Mouse (Mus musculus) spleen, adult 2 months (tissue): ENCODE results near the gene Art3. TPM values are rescaled to one million over a fixed set of nuclear protein-coding genes. Genes with fewer than 3 reads are reported as not detected.

Experiments
- DNase-seq, 2 experiments: peaks; one replicate each; pipeline versions ENCODE4 v3.0.0 to v3.0.0-alpha.2; 2012 to 2021; ENCODE audit warnings: low spot score in 2 of 2, low read depth in 1 of 2
- H3K27ac ChIP-seq: fragments of 200-500 bp; 2 replicates; pipeline ENCODE4 v1.5.1; 2012; ENCODE audit warnings: low read length, inconsistent platforms; ENCODE audit not compliant: insufficient read depth
- H3K27me3 ChIP-seq: fragments of 200-500 bp; 2 replicates; pipeline ENCODE4 v1.6.1; 2012; ENCODE audit warnings: mild to moderate bottlenecking, moderate library complexity, low read length, inconsistent platforms; ENCODE audit not compliant: control insufficient read depth, insufficient read depth
- H3K36me3 ChIP-seq: fragments of 200-500 bp; 2 replicates; pipeline ENCODE4 v1.6.1; 2012; ENCODE audit warnings: mild to moderate bottlenecking, low read length, inconsistent platforms; ENCODE audit not compliant: control insufficient read depth, insufficient read depth
- H3K4me1 ChIP-seq: fragments of 200-500 bp; 2 replicates; pipeline ENCODE4 v1.6.1; 2011; ENCODE audit warnings: inconsistent platforms; ENCODE audit not compliant: control insufficient read depth, insufficient read depth, insufficient read length
- H3K4me3 ChIP-seq: fragments of 200-500 bp; 2 replicates; pipeline ENCODE4 v1.5.1; 2011; ENCODE audit warnings: mild to moderate bottlenecking, inconsistent platforms; ENCODE audit not compliant: insufficient read depth, insufficient read length; ENCODE audit errors: extremely low read depth
- CTCF ChIP-seq: fragments of 200-500 bp; IDR thresholded peaks from 2 replicates; pipeline ENCODE4 v1.5.1; 2011; ENCODE audit warnings: mild to moderate bottlenecking, inconsistent platforms; ENCODE audit not compliant: insufficient read depth, insufficient read length, insufficient replicate concordance; ENCODE audit errors: extremely low read depth
- POLR2A ChIP-seq: fragments of 200-500 bp; IDR thresholded peaks from 2 replicates; pipeline ENCODE4 v1.6.1; 2011; ENCODE audit warnings: low read depth, low read length, inconsistent platforms
- WGBS: fragments of 180-500 bp; shearing (Covaris S2); methylation state at CpG from one replicate; pipeline ENCODE4 v1.1.7; 2018; 5-methylcytosine and 5-hydroxymethylcytosine counted together
- polyA plus RNA-seq: library from polyadenylated mRNA; depleted of rRNA; stranded (reverse); fragments of >200 nt; gene quantifications from 2 replicates; pipeline ENCODE4 v1.2.3, GENCODE M21; 2012

Gene Art3
- polyA plus RNA-seq, 1 experiment, result 2.4 TPM

DNA sequence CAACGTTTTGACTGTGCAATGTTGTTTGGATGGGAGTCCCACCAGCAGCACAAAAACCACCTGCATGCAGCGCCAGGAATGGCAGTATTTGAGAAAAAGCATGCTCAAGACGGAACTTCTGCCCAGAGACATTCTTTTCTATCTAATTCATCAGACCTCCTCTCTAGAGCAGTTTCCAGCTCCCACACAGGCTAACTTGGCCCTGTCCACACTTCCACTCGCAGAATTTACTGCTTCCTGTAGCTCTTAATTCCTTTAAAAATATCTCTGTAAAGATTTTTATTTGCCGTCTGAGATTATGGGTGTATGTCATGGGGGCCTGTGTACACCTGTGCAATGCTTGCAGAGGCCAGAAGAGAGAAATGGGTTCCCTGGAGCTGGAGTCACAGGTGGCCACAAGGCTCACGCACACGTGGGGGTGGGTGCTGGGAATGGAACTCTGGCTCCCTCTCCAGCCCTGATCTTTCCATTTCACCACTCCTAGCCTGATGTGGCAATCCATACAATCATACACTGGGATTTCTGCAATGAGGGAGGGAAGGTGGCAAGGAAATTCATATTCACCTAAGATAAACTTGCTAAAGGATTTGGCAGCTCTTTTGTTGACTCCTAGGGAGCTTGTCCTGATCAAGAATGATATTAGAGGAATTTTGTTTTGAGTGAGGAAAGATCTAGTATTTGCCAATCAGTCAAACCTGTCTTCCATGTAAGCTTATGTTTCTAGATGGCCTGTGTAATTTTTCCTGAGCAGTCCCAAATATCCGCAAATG is 9.8 kb upstream of the Art3 start:
- 61% methylated on average over 8 of the region's 8 CpGs for WGBS
- no peak overlapping the region for H3K4me3 ChIP-seq
- H3K27me3 ChIP-seq, result no peaks in the 10 kb centered on the region
- H3K27ac ChIP-seq, result no peak overlapping the region
- H3K36me3 ChIP-seq, result no peaks in the 10 kb centered on the region
- no peak for DNase-seq
- H3K4me1 ChIP-seq, result no peaks in the 10 kb centered on the region
- TF ChIP-seq CTCF (no peak), POLR2A (no peak)

DNA sequence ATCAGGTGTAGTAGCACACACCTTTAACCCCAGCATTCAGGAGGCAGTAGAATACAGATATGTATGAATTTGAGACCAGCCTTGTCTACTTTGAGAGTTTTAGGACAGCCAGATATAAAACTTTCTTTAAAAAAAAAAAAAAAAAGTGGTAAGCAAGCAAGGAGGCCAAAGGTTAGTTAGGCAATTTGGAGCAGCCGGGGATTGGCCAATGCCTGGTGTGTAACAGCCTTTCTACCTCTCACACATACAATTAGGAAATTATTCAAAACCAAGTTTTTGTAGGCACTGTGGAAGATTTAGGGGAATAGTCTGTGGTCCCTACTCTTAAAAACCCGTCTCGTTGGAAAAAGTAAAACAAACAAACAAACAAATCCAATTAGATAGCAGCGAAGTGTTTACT is 9.0 kb upstream of the Art3 start:
- Histone ChIP-seq H3K27ac (no peak overlapping the region), H3K36me3 (no peaks in the 10 kb centered on the region), H3K27me3 (no peaks in the 10 kb centered on the region), H3K4me1 (no peaks in the 10 kb centered on the region), H3K4me3 (no peak overlapping the region)
- no peak for DNase-seq
- WGBS, result 93% methylated on average over 4 of the region's 4 CpGs
- no peak for TF ChIP-seq POLR2A
- TF ChIP-seq CTCF, result no peak

DNA sequence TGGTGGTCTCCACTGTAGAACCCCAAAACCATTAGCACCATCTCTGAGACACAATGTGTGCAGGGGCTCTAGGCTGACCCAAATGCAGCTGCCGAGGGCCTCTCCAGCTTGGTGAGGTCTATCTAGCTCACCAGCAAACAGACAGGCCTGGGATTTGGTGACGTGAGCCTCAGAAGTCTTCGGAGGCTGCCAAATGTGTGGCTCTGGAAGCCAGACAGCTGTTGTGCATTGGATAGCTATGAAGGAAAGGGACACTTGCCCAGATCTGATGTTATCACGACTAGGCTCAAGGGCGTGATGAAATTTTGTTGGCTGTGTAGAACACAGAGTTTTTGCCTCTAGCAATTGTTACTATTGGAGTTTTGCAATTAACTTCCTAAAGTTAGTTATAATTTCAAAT is 8.4 kb upstream of the Art3 start:
- no peaks in the 10 kb centered on the region for H3K27me3 ChIP-seq
- H3K4me3 ChIP-seq, result no peak overlapping the region
- H3K36me3 ChIP-seq, result no peaks in the 10 kb centered on the region
- WGBS, result 85% methylated on average over 5 of the region's 5 CpGs
- no peak for TF ChIP-seq CTCF
- TF ChIP-seq POLR2A, result no peak
- no peak overlapping the region for H3K27ac ChIP-seq
- DNase-seq, result no peak
- H3K4me1 ChIP-seq, result no peaks in the 10 kb centered on the region

DNA sequence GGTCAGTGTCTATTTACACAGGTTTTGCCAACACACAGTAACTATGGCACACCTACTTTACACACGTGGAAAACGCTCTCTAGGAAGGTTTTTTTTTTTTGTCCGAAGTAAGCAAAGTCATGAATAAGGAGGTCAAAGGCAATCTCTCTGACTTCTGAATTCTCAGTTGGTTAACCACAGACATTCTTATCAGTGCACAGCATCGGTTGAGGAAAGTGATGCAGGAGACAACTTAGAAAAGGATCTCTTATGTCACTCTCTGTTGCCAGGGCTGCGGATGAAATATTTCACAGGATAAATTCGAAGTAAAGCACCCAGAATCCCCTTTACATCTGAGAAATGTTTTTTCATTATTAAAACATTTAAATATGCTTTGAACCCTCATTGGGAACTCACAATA is 4.3 kb upstream of the Art3 start:
- no peaks in the 10 kb centered on the region for H3K36me3 ChIP-seq
- H3K27me3 ChIP-seq, result peaks cover 2% of the 10 kb centered on the region; the same call in 1 of the 2 replicates
- H3K27ac ChIP-seq, result no peak overlapping the region
- H3K4me1 ChIP-seq, result no peaks in the 10 kb centered on the region
- DNase-seq, result no peak
- H3K4me3 ChIP-seq, result no peak overlapping the region
- WGBS, result 5% methylated on average over 6 of the region's 6 CpGs
- TF ChIP-seq CTCF (no peak), POLR2A (no peak)

DNA sequence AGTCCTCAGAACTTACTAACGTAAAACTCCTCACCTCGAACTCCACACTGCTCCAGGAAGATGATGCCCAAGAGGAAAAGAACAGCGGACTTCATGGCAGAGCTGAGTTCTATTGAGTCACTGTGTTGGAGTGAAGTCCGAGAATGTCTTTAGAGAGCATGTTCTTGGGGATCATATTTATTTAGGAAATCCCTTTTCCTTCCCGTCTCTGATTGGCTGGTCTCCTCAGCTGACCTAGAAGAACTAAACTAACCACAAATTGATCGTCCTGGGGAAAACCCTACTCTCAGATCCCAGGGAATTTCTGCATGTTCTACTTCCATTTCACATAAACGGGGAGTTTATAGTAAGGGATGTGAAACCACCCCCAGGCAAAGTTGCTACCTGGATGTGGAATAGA is 3.7 kb upstream of the Art3 start, which contains the start of gene Cxcl9:
TSS of gene Cxcl9 (minus strand) at position 151 of the 400 bp plus-strand sequence.
- H3K4me3 ChIP-seq, result no peak within 1 kb of the TSS
- peaks cover 2% of the 10 kb centered on the region; the same call in 1 of the 2 replicates for H3K27me3 ChIP-seq
- no peak for TF ChIP-seq CTCF
- TF ChIP-seq POLR2A, result no peak
- H3K4me1 ChIP-seq, result no peaks in the 10 kb centered on the region
- DNase-seq, result no peak
- H3K36me3 ChIP-seq, result no peaks in the 10 kb centered on the region
- no peak within 1 kb of the TSS for H3K27ac ChIP-seq
- WGBS, result 73% methylated on average over 7 of the region's 7 CpGs

DNA sequence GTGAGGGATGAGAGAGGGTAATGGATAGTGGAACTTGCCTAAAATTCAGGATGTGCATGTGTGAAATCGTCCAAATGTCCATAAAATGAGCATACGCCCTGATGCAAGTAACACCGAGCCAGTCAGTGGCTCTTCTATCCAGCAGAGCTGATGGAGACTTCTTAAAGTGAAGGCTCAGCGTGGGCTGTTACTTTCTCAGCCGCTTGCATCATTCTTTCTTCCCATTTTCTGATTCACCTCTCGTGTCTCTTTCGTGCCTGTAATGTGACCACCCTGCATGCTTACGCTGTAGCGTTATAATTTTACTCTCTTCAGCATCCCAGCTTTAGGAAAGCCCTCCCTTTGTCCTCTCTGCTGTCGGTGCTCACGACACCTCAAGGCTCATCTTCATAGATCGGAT is 505 bp upstream of the Art3 start:
- WGBS, result 87% methylated on average over 12 of the region's 12 CpGs
- Histone ChIP-seq H3K27ac (no peak overlapping the region), H3K4me3 (no peak overlapping the region), H3K4me1 (no peaks in the 10 kb centered on the region), H3K36me3 (no peaks in the 10 kb centered on the region), H3K27me3 (peaks cover 2% of the 10 kb centered on the region; the same call in 1 of the 2 replicates)
- DNase-seq, result no peak
- TF ChIP-seq CTCF (no peak), POLR2A (no peak)

DNA sequence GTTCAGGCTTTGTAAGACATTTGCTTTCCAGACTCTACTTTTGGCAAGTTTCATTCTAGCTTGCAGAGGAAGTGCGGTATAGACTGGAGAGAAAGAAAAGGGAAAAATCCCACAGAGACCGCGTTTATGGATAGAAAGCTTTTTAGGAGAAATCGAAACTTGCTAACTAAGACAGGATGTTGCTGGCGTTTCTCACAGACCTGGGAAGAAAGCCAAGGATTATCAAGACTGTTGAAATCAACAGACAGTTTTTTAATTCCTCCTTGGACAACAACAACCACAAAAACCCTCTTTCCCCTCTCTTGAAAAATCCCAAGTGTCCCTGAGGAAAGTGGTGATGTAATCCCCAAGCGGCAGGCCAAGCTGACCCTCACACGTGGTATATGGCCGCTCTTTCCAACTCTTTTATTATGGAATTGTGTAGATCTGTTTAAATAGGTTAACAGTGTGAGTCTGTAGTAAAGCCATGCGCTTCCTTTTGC is 773 bp downstream of the Art3 start:
- no peak for DNase-seq
- Histone ChIP-seq H3K27ac (no peak overlapping the region), H3K27me3 (peaks cover 2% of the 10 kb centered on the region; the same call in 1 of the 2 replicates), H3K4me1 (no peaks in the 10 kb centered on the region), H3K36me3 (no peaks in the 10 kb centered on the region), H3K4me3 (no peak overlapping the region)
- no peak for TF ChIP-seq POLR2A
- no peak for TF ChIP-seq CTCF
- whole genome bisulfite sequencing, result 56% methylated on average over 9 of the region's 9 CpGs
